Mouse (Mus musculus) brain, embryonic 14.5 days (tissue): ENCODE data around the gene Rnf13. TPM values are rescaled to one million over a fixed set of nuclear protein-coding genes. Genes with fewer than 3 reads are reported as not detected.

Experiments used
- DNase-seq: peaks from one replicate; pipeline ENCODE4 v3.0.0-alpha.2; 2011; ENCODE audit warnings: low read depth
- CTCF ChIP-seq: fragments of 200-500 bp; IDR thresholded peaks from 2 replicates; pipeline ENCODE4 v1.5.1; 2012; ENCODE audit warnings: inconsistent platforms, mild to moderate bottlenecking, moderate library complexity, borderline replicate concordance; ENCODE audit not compliant: insufficient read depth, insufficient read length; ENCODE audit errors: extremely low read depth
- POLR2A ChIP-seq: fragments of 200-500 bp; IDR thresholded peaks from 2 replicates; pipeline ENCODE4 v1.6.1; 2012; ENCODE audit warnings: mild to moderate bottlenecking, inconsistent platforms, borderline replicate concordance; ENCODE audit not compliant: poor library complexity, insufficient read depth, insufficient read length, severe bottlenecking; ENCODE audit errors: extremely low read depth
- polyA plus RNA-seq: library from polyadenylated mRNA; depleted of rRNA; stranded (reverse); fragments of >200 nt; gene quantifications from 2 replicates; pipeline ENCODE4 v1.2.3, GENCODE M21; 2012

Gene Rnf13
- polyA plus RNA-seq, 1 experiment: 32.4 TPM

GRCm38 (mm10) chr3:57788472-57788871 lies 52.6 kb downstream of the Rnf13 start:
- DNase-seq: peak; percentile 12

GRCm38 (mm10) chr3:57789005-57789962 lies 53.4 kb downstream of the Rnf13 start:
- no peak for TF ChIP-seq POLR2A
- no peak for TF ChIP-seq CTCF
- peak; percentile 81 for DNase-seq

More at GRCm38 (mm10) chr3:57788472-57788871, 52.6 kb downstream of the Rnf13 start:
- TF ChIP-seq POLR2A (no peak), CTCF (no peak)

- peak; percentile 26 for DNase-seq
- TF ChIP-seq POLR2A (no peak), CTCF (no peak)
Measured at GRCm38 (mm10) chr3:57791104-57791503, 55.2 kb downstream of the Rnf13 start.

GRCm38 (mm10) chr3:57795071-57795470 lies 59.2 kb downstream of the Rnf13 start:
- peak; percentile 24 for DNase-seq

- TF ChIP-seq CTCF: no peak; the same call in 1 of the 2 replicates
- TF ChIP-seq POLR2A: no peak
- peak; percentile 50 for DNase-seq
Measured at GRCm38 (mm10) chr3:57815447-57815846, 79.6 kb downstream of the Rnf13 start.

- TF ChIP-seq POLR2A: no peak
- TF ChIP-seq CTCF: no peak
- no peak for DNase-seq
Measured at GRCm38 (mm10) chr3:57825866-57826265, 90.0 kb downstream of the Rnf13 start.

- DNase-seq: no peak
- no peak for TF ChIP-seq CTCF
Measured at GRCm38 (mm10) chr3:57833585-57833984, 97.7 kb downstream of the Rnf13 start.

- TF ChIP-seq CTCF (no peak), POLR2A (no peak)
- no peak for DNase-seq
Measured at GRCm38 (mm10) chr3:57836911-57837310, 101.0 kb downstream of the Rnf13 start.

- no peak for TF ChIP-seq POLR2A
- no peak for TF ChIP-seq CTCF
- peak; percentile 56 for DNase-seq
Measured at GRCm38 (mm10) chr3:57843775-57844174, 107.9 kb downstream of the Rnf13 start.

GRCm38 (mm10) chr3:57845786-57846661 lies 110.2 kb downstream of the Rnf13 start:
- peak; percentile 90 for DNase-seq
- peak; percentile 11; the same call in 1 of the 2 replicates for TF ChIP-seq CTCF
- no peak for TF ChIP-seq POLR2A

GRCm38 (mm10) chr3:57846662-57846911 lies 110.7 kb downstream of the Rnf13 start:
- TF ChIP-seq CTCF: no peak
- TF ChIP-seq POLR2A: no peak
- DNase-seq: peak; percentile 85
